Comparison of ENCODE assay signal across 9 mouse cellular contexts in genomic region chr7:16931968-16932627, GRCm38 (mm10). TPM values are rescaled to one million over a fixed set of nuclear protein-coding genes. Genes with fewer than 3 reads are reported as not detected.
DNase-seq lines count a peak whose midpoint lies in the region; ATAC-seq and TF ChIP-seq lines count a peak whose summit lies in the region.
"Had no signal": no experiment of that assay in that cellular context is flagged by ENCODE, and none has a peak within 500 bp of the region (broad histone marks: within the 10 kb centered on the region; RNA-seq: fewer than 3 reads in every experiment).

No protein-coding gene starts in this region.

- no peak overlapping the region for H3K4me3 ChIP-seq in MEL (ENCODE audit: control insufficient read depth in 1 of 2, insufficient read depth in 1 of 2, low read depth in 2 of 2, low read length in 2 of 2)
- H3K4me3 ChIP-seq in forebrain, embryonic 11.5 days (ENCODE audit: low read depth, low read length), result no peak overlapping the region
- H3K4me3 ChIP-seq in lung, adult 2 months (replicated peaks; ENCODE audit: extremely low read depth, low read depth, low read length), result no peak overlapping the region
- H3K4me3 ChIP-seq in olfactory bulb, adult 2 months (ENCODE audit: insufficient read depth, low read depth, low read length), result no peak overlapping the region
- H3K4me3 ChIP-seq: liver, embryonic 15.5 days had no signal

- no peaks in the 10 kb centered on the region for H3K79me2 ChIP-seq in MEL (ENCODE audit: control insufficient read depth, insufficient read depth, low read length, poor library complexity)

- intact Hi-C loops in heart, postnatal 10 days (cut with DNase I), result loop anchor here (1.0 kb wide), 2 partner anchors 18 to 70 kb away; no protein-coding TSS in a partner anchor

- no peak for TF ChIP-seq EP300 in MEL (IDR thresholded peaks at IDR 0.05; ENCODE audit: low read depth in 1 of 2, low read length in 2 of 2)

- no peaks in the 10 kb centered on the region for H3K36me3 ChIP-seq in MEL (ENCODE audit: control insufficient read depth in 1 of 2, insufficient read depth in 2 of 2, low read length in 2 of 2)
- H3K36me3 ChIP-seq in forebrain, embryonic 11.5 days (ENCODE audit: control insufficient read depth, insufficient read depth, low read length), result no peaks in the 10 kb centered on the region
- H3K36me3 ChIP-seq: liver, embryonic 15.5 days had no signal

- no peaks in the 10 kb centered on the region for H3K27me3 ChIP-seq in MEL (ENCODE audit: control insufficient read depth in 1 of 2, insufficient read depth in 2 of 2, low read length in 2 of 2)
- no peaks in the 10 kb centered on the region for H3K27me3 ChIP-seq in forebrain, embryonic 11.5 days (ENCODE audit: control insufficient read depth, insufficient read depth, low read length)

- 16% methylated on average over 14 of the region's 14 CpGs for WGBS in forebrain, embryonic 11.5 days
- 21% methylated on average over 14 of the region's 14 CpGs for WGBS in lung, adult 2 months
- 16% methylated on average over 14 of the region's 14 CpGs for WGBS in olfactory bulb, adult 2 months

- peak; percentile 93 for TF ChIP-seq RAD21 in MEL (IDR thresholded peaks at IDR 0.05; ENCODE audit: low read depth, low read length)

- H3K27ac ChIP-seq in MEL (ENCODE audit: control insufficient read depth, low read depth, low read length), result no peak overlapping the region
- no peak overlapping the region for H3K27ac ChIP-seq in forebrain, embryonic 11.5 days (ENCODE audit: low read depth, low read length)
- H3K27ac ChIP-seq in olfactory bulb, adult 2 months (ENCODE audit: insufficient read depth, low read depth, low read length), result peak overlapping the region; percentile 98
- H3K27ac ChIP-seq: liver, embryonic 15.5 days had no signal

- no peak overlapping the region for H3K9ac ChIP-seq in MEL (ENCODE audit: control insufficient read depth, low read depth, low read length, poor library complexity, severe bottlenecking)
- no peak overlapping the region for H3K9ac ChIP-seq in forebrain, embryonic 11.5 days (ENCODE audit: low read length)
- H3K9ac ChIP-seq: liver, embryonic 15.5 days had no signal

- TF ChIP-seq CTCF in MEL (IDR thresholded peaks at IDR 0.05 in 2 of 3, conservative IDR thresholded peaks at IDR 0.05 in 1 of 3; ENCODE audit: control insufficient read depth in 1 of 3, insufficient read depth in 1 of 3, low read depth in 2 of 3, low read length in 3 of 3, poor library complexity in 1 of 3, severe bottlenecking in 1 of 3), result peak; percentile 70 to 98 (median 77)
- peak; percentile 57 for TF ChIP-seq CTCF in lung, adult 2 months (IDR thresholded peaks at IDR 0.05; ENCODE audit: insufficient read depth, low read length)
- TF ChIP-seq CTCF in olfactory bulb, adult 2 months (IDR thresholded peaks at IDR 0.05; ENCODE audit: insufficient read depth, low read depth, low read length), result 0 out of 2 replicates have a peak, but pooled peaks have one; percentile 5

- no peaks in the 10 kb centered on the region for H3K9me3 ChIP-seq in MEL (replicated peaks; ENCODE audit: insufficient read depth, low read length)
- H3K9me3 ChIP-seq in forebrain, embryonic 11.5 days (ENCODE audit: control insufficient read depth, low read length), result no peaks in the 10 kb centered on the region
- H3K9me3 ChIP-seq: liver, embryonic 15.5 days had no signal

- H3K4me1 ChIP-seq in MEL (ENCODE audit: control insufficient read depth in 1 of 2, insufficient read depth in 2 of 2, low read length in 2 of 2), result no peaks in the 10 kb centered on the region; a peak in 1 of 4 replicates
- H3K4me1 ChIP-seq in forebrain, embryonic 11.5 days (replicated peaks; ENCODE audit: control insufficient read depth, insufficient read depth, low read length), result no peaks in the 10 kb centered on the region; the same call in 1 of the 2 replicates
- no peaks in the 10 kb centered on the region for H3K4me1 ChIP-seq in lung, adult 2 months (ENCODE audit: control insufficient read depth, insufficient read depth, low read length)
- H3K4me1 ChIP-seq in olfactory bulb, adult 2 months (ENCODE audit: control insufficient read depth, insufficient read depth, low read length), result peaks cover 15% of the 10 kb centered on the region

- H3K4me2 ChIP-seq in forebrain, embryonic 11.5 days (ENCODE audit: low read depth, low read length, severe bottlenecking), result no peak overlapping the region
- H3K4me2 ChIP-seq: liver, embryonic 15.5 days had no signal

- peak; percentile 93 for DNase-seq in MEL (ENCODE audit: low read depth, low spot score)
- peak; percentile 92 for DNase-seq in c-Kit-positive CD71-negative TER-119-negative erythroid progenitor cells, embryonic 14.5 days (ENCODE audit: low read depth)
- peak; percentile 88 for DNase-seq in forebrain, embryonic 11.5 days (ENCODE audit: low spot score)
- peak; percentile 87 to 93 for DNase-seq in heart, postnatal 10 days
- DNase-seq in kidney, postnatal 4 days, result peak; percentile 88 to 89
- peak; percentile 78 for DNase-seq in lung, adult 2 months
- peak; percentile 86 for DNase-seq in thymus, postnatal 25 days

- TF ChIP-seq POLR2A in MEL (IDR thresholded peaks at IDR 0.05; ENCODE audit: control insufficient read depth in 1 of 2, insufficient read depth in 1 of 2, low read depth in 1 of 2, low read length in 2 of 2, poor library complexity in 1 of 2), result no peak
- TF ChIP-seq POLR2A in lung, adult 2 months (IDR thresholded peaks at IDR 0.05; ENCODE audit: borderline replicate concordance, extremely low read depth, low read depth, low read length), result no peak
- no peak for TF ChIP-seq POLR2A in olfactory bulb, adult 2 months (IDR thresholded peaks at IDR 0.05; ENCODE audit: insufficient read depth, low read depth, low read length)

- peak; percentile 61; the same call in 1 of the 2 replicates for ATAC-seq in forebrain, embryonic 11.5 days (replicated peaks; ENCODE audit: low FRiP score)

TF ChIP-seq in MEL, 35 proteins besides CTCF, POLR2A, EP300 and RAD21:
- TF ChIP-seq ZNF384 (IDR thresholded peaks at IDR 0.05; ENCODE audit: low read depth, low read length) (no peak), SIN3A (IDR thresholded peaks at IDR 0.05; ENCODE audit: low read length) (peak; percentile 56; the same call in 1 of the 2 replicates), SMC3 (IDR thresholded peaks at IDR 0.05; ENCODE audit: low read depth, low read length) (peak; percentile 89), GABPA (IDR thresholded peaks at IDR 0.05; ENCODE audit: low read depth, low read length) (no peak), ZC3H11A (IDR thresholded peaks at IDR 0.05; ENCODE audit: low read depth, low read length) (peak; percentile 87), MAX (IDR thresholded peaks at IDR 0.05; ENCODE audit: low read length) (no peak)

RNA-seq across cellular contexts. Expression of gene Calm3, which starts 8.2 kb away (rescaled TPM):
- total RNA-seq in MEL (2012; rRNA removed), result 450 and 482 TPM in 2 replicates
- 1,000 to 10,000 TPM in 1 of 2 experiments, 100 to 1,000 TPM in 1; 515 to 1,030 TPM for polyA plus RNA-seq in MEL (2012; ENCODE audit: insufficient read depth in 1 of 2, insufficient read length in 2 of 2, low read depth in 1 of 2, low replicate concordance in 2 of 2, missing spikeins in 1 of 2)
- polyA plus RNA-seq in forebrain, embryonic 11.5 days (2014; fragmentation: Nextera tagmentation; extraction: Ambion mirVana), result 276 and 285 TPM in 2 replicates
- 100 to 1,000 TPM; 252 to 262 TPM for total RNA-seq in heart, postnatal 10 days (2021)
- polyA plus RNA-seq in lung, adult 2 months (2012; rRNA removed), result 279 and 310 TPM in 2 replicates
- 1,020 and 1,388 TPM in 2 replicates for polyA plus RNA-seq in olfactory bulb, adult 2 months (2012; ENCODE audit: insufficient read depth, insufficient read length, low replicate concordance, missing spikeins)

RNA-seq across cellular contexts. Expression of gene Pnmal2, which starts 12.4 kb away (rescaled TPM):
- not detected in 2 replicates for total RNA-seq in MEL (2012; rRNA removed)
- under 1 TPM in 1 of 2 experiments, not detected in 1; 0.07 TPM for polyA plus RNA-seq in MEL (2012; ENCODE audit: insufficient read depth in 1 of 2, insufficient read length in 2 of 2, low read depth in 1 of 2, low replicate concordance in 2 of 2, missing spikeins in 1 of 2)
- 12.3 and 13.0 TPM in 2 replicates for polyA plus RNA-seq in forebrain, embryonic 11.5 days (2014; fragmentation: Nextera tagmentation; extraction: Ambion mirVana)
- 1 to 10 TPM; 5.0 to 5.2 TPM for total RNA-seq in heart, postnatal 10 days (2021)
- 2.0 and 3.2 TPM in 2 replicates for polyA plus RNA-seq in lung, adult 2 months (2012; rRNA removed)
- polyA plus RNA-seq in olfactory bulb, adult 2 months (2012; ENCODE audit: insufficient read depth, insufficient read length, low replicate concordance, missing spikeins), result not detected in 2 replicates

RNA-seq across cellular contexts. Expression of gene Ptgir, which starts 25.8 kb away (rescaled TPM):
- total RNA-seq in MEL (2012; rRNA removed), result 19.6 and 22.8 TPM in 2 replicates
- 10 to 100 TPM in 1 of 2 experiments, not detected in 1; 23.7 TPM for polyA plus RNA-seq in MEL (2012; ENCODE audit: insufficient read depth in 1 of 2, insufficient read length in 2 of 2, low read depth in 1 of 2, low replicate concordance in 2 of 2, missing spikeins in 1 of 2)
- polyA plus RNA-seq in forebrain, embryonic 11.5 days (2014; fragmentation: Nextera tagmentation; extraction: Ambion mirVana), result 0.11 and 0.39 TPM in 2 replicates
- 1 to 10 TPM; 2.6 to 2.8 TPM for total RNA-seq in heart, postnatal 10 days (2021)
- polyA plus RNA-seq in lung, adult 2 months (2012; rRNA removed), result 9.8 and 10.4 TPM in 2 replicates
- not detected in 2 replicates for polyA plus RNA-seq in olfactory bulb, adult 2 months (2012; ENCODE audit: insufficient read depth, insufficient read length, low replicate concordance, missing spikeins)

RNA-seq across cellular contexts. Expression of gene Pnmal1, which starts 27.4 kb away (rescaled TPM):
- 0.19 and 0.23 TPM in 2 replicates for total RNA-seq in MEL (2012; rRNA removed)
- polyA plus RNA-seq in MEL (2012; ENCODE audit: insufficient read depth in 1 of 2, insufficient read length in 2 of 2, low read depth in 1 of 2, low replicate concordance in 2 of 2, missing spikeins in 1 of 2), result under 1 TPM in 1 of 2 experiments, not detected in 1; 0.53 TPM
- polyA plus RNA-seq in forebrain, embryonic 11.5 days (2014; fragmentation: Nextera tagmentation; extraction: Ambion mirVana), result 20.4 and 22.7 TPM in 2 replicates
- not detected for total RNA-seq in heart, postnatal 10 days (2021)
- polyA plus RNA-seq in lung, adult 2 months (2012; rRNA removed), result not detected in 2 replicates
- polyA plus RNA-seq in olfactory bulb, adult 2 months (2012; ENCODE audit: insufficient read depth, insufficient read length, low replicate concordance, missing spikeins), result not detected in 2 replicates

RNA-seq across cellular contexts. Expression of gene Gng8, which starts 40.5 kb away (rescaled TPM):
- total RNA-seq in MEL (2012; rRNA removed), result 0.39 TPM in 1 of 2 replicates, not detected in the other
- polyA plus RNA-seq in MEL (2012; ENCODE audit: insufficient read depth in 1 of 2, insufficient read length in 2 of 2, low read depth in 1 of 2, low replicate concordance in 2 of 2, missing spikeins in 1 of 2), result 1 to 10 TPM in 1 of 2 experiments, not detected in 1; 2.2 TPM
- 7.3 and 7.4 TPM in 2 replicates for polyA plus RNA-seq in forebrain, embryonic 11.5 days (2014; fragmentation: Nextera tagmentation; extraction: Ambion mirVana)
- 1 to 10 TPM in 1 of 2 experiments, under 1 TPM in 1; 0.82 to 1.4 TPM for total RNA-seq in heart, postnatal 10 days (2021)
- polyA plus RNA-seq in lung, adult 2 months (2012; rRNA removed), result 12.5 and 27.7 TPM in 2 replicates
- polyA plus RNA-seq in olfactory bulb, adult 2 months (2012; ENCODE audit: insufficient read depth, insufficient read length, low replicate concordance, missing spikeins), result not detected in 2 replicates

Comparison
In these comparisons a context has a peak if more than half of its experiments do, and no peak if none do; other contexts are left out.
1. CTCF ChIP-seq: peak in every context shown above with its lines; median percentile 77 in MEL; 57 in lung, adult 2 months; 5 in olfactory bulb, adult 2 months.